Mouse (Mus musculus) hindbrain, embryonic 10.5 days (tissue): ENCODE results near the gene Slc1a3. TPM values are rescaled to one million over a fixed set of nuclear protein-coding genes. Genes with fewer than 3 reads are reported as not detected.
"Not testable (repeated sequence)": the region's sequence is repeated elsewhere in the genome, so short reads cannot be mapped to it uniquely, and the experiment has no call there.

Experiments used
- DNase-seq: peaks from one replicate; pipeline ENCODE4 v3.0.0-alpha.2; 2017; ENCODE audit warnings: low spot score
- H3K27ac ChIP-seq: fragments of 300-500 bp; sonication (generic); 2 replicates; pipeline ENCODE4 v1.5.1; 2016; ENCODE audit warnings: mild to moderate bottlenecking, moderate library complexity
- H3K27me3 ChIP-seq: fragments of 300-500 bp; sonication (generic); 2 replicates; pipeline ENCODE4 v1.6.1; 2016; ENCODE audit warnings: mild to moderate bottlenecking; ENCODE audit not compliant: poor library complexity, insufficient read depth, severe bottlenecking
- H3K36me3 ChIP-seq: fragments of 300-500 bp; sonication (generic); 2 replicates; pipeline ENCODE4 v1.6.1; 2016; ENCODE audit warnings: mild to moderate bottlenecking, moderate library complexity
- H3K4me1 ChIP-seq: fragments of 300-500 bp; sonication (generic); replicated peaks from 2 replicates; pipeline ENCODE4 v1.6.1; 2016; ENCODE audit warnings: mild to moderate bottlenecking
- H3K4me3 ChIP-seq: fragments of 300-500 bp; sonication (generic); 2 replicates; pipeline ENCODE4 v1.5.1; 2016; ENCODE audit warnings: mild to moderate bottlenecking, moderate library complexity
- H3K9me3 ChIP-seq: fragments of 300-500 bp; sonication (generic); 2 replicates; pipeline ENCODE4 v1.6.1; 2016; ENCODE audit warnings: mild to moderate bottlenecking, moderate library complexity
- WGBS: fragments of 180-500 bp; shearing (Covaris S2); methylation state at CpG from one replicate; pipeline ENCODE4 v1.1.7; 2016; 5-methylcytosine and 5-hydroxymethylcytosine counted together
- polyA plus RNA-seq: library from polyadenylated mRNA; unstranded; fragments of >200 nt; fragmentation: Nextera tagmentation; extraction: Ambion mirVana; gene quantifications from 2 replicates; pipeline ENCODE4 v1.2.1, GENCODE M21; 2016

Slc1a3 gene
- polyA plus RNA-seq, 1 experiment from 2014 or later, result 26.1 TPM

- no peaks in the 10 kb centered on the region for H3K9me3 ChIP-seq
- 96% methylated on average over 3 of the region's 3 CpGs for WGBS
Observed at GRCm38 (mm10) chr15:8721746-8722145, 11.2 kb upstream of the Slc1a3 start.

GRCm38 (mm10) chr15:8721005-8721404 lies 10.4 kb upstream of the Slc1a3 start:
- no peak for DNase-seq
- Histone ChIP-seq H3K36me3 (no peaks in the 10 kb centered on the region), H3K9me3 (no peaks in the 10 kb centered on the region), H3K27me3 (no peaks in the 10 kb centered on the region), H3K4me3 (no peak overlapping the region), H3K4me1 (peaks cover 16% of the 10 kb centered on the region), H3K27ac (no peak overlapping the region)
- 12% methylated on average over 3 of the region's 3 CpGs for WGBS

More at GRCm38 (mm10) chr15:8721746-8722145, 11.2 kb upstream of the Slc1a3 start:
- no peak for DNase-seq
- Histone ChIP-seq H3K27me3 (no peaks in the 10 kb centered on the region), H3K4me1 (peaks cover 9% of the 10 kb centered on the region; the same call in 1 of the 2 replicates), H3K4me3 (no peak overlapping the region), H3K36me3 (no peaks in the 10 kb centered on the region), H3K27ac (no peak overlapping the region)

GRCm38 (mm10) chr15:8718496-8718895 lies 7.9 kb upstream of the Slc1a3 start:
- peaks cover 19% of the 10 kb centered on the region for H3K4me1 ChIP-seq
- WGBS, result 81% methylated on average over 3 of the region's 3 CpGs
- no peak overlapping the region for H3K27ac ChIP-seq
- no peaks in the 10 kb centered on the region for H3K36me3 ChIP-seq
- no peaks in the 10 kb centered on the region for H3K27me3 ChIP-seq
- no peak overlapping the region for H3K4me3 ChIP-seq
- H3K9me3 ChIP-seq, result no peaks in the 10 kb centered on the region
- no peak for DNase-seq

- Histone ChIP-seq H3K27ac (0 out of 2 replicates have a peak overlapping the region, but pooled peaks have one; percentile 59), H3K4me3 (0 out of 2 replicates have a peak overlapping the region, but pooled peaks have one; percentile 29), H3K9me3 (no peaks in the 10 kb centered on the region), H3K27me3 (peaks cover under 1% of the 10 kb centered on the region; the same call in 1 of the 2 replicates), H3K36me3 (no peaks in the 10 kb centered on the region), H3K4me1 (peaks cover 19% of the 10 kb centered on the region)
- 41% methylated on average over 6 of the region's 6 CpGs for WGBS
- no peak for DNase-seq
Observed at GRCm38 (mm10) chr15:8717021-8717571, 6.5 kb upstream of the Slc1a3 start.

GRCm38 (mm10) chr15:8716330-8716964 lies 5.9 kb upstream of the Slc1a3 start:
- peaks cover 19% of the 10 kb centered on the region for H3K4me1 ChIP-seq
- no peaks in the 10 kb centered on the region for H3K36me3 ChIP-seq
- DNase-seq, result peak; percentile 20
- H3K4me3 ChIP-seq, result peak overlapping the region; percentile 29
- H3K27ac ChIP-seq, result peak overlapping the region; percentile 59; the same call in 1 of the 2 replicates
- H3K9me3 ChIP-seq, result no peaks in the 10 kb centered on the region
- peaks cover 4% of the 10 kb centered on the region; the same call in 1 of the 2 replicates for H3K27me3 ChIP-seq
- 15% methylated on average over 12 of the region's 12 CpGs for WGBS

- no peak for DNase-seq
- Histone ChIP-seq H3K27ac (no peak overlapping the region), H3K27me3 (peaks cover 8% of the 10 kb centered on the region; the same call in 1 of the 2 replicates), H3K4me3 (no peak overlapping the region), H3K36me3 (no peaks in the 10 kb centered on the region), H3K9me3 (no peaks in the 10 kb centered on the region), H3K4me1 (peaks cover 20% of the 10 kb centered on the region)
Observed at GRCm38 (mm10) chr15:8715666-8716065, 5.1 kb upstream of the Slc1a3 start.

- Histone ChIP-seq H3K27me3 (peaks cover 17% of the 10 kb centered on the region), H3K27ac (no peak overlapping the region), H3K9me3 (no peaks in the 10 kb centered on the region), H3K4me1 (peaks cover 27% of the 10 kb centered on the region), H3K4me3 (no peak overlapping the region), H3K36me3 (no peaks in the 10 kb centered on the region)
- no peak for DNase-seq
- WGBS, result 82% methylated on average over 2 of the region's 2 CpGs
Observed at GRCm38 (mm10) chr15:8712433-8712984, 1.9 kb upstream of the Slc1a3 start.

GRCm38 (mm10) chr15:8711630-8712310 lies 1.2 kb upstream of the Slc1a3 start:
- Histone ChIP-seq H3K27me3 (peaks cover 17% of the 10 kb centered on the region), H3K4me3 (no peak overlapping the region), H3K9me3 (no peaks in the 10 kb centered on the region), H3K27ac (no peak overlapping the region), H3K4me1 (peaks cover 21% of the 10 kb centered on the region), H3K36me3 (0 out of 2 replicates have a peak, but pooled peaks cover 2% of the 10 kb centered on the region)
- WGBS, result 74% methylated on average over 9 of the region's 9 CpGs
- DNase-seq, result no peak

- H3K9me3 ChIP-seq, result no peaks in the 10 kb centered on the region
- peaks cover 17% of the 10 kb centered on the region for H3K27me3 ChIP-seq
- peak; percentile 42 for DNase-seq
- peaks cover 10% of the 10 kb centered on the region for H3K4me1 ChIP-seq
- H3K36me3 ChIP-seq, result 0 out of 2 replicates have a peak, but pooled peaks cover 12% of the 10 kb centered on the region
- H3K4me3 ChIP-seq, result peak overlapping the region; percentile 71
- peak overlapping the region; percentile 88 for H3K27ac ChIP-seq
- WGBS, result 3% methylated on average over 11 of the region's 11 CpGs
Observed at GRCm38 (mm10) chr15:8709578-8709977, 986 bp downstream of the Slc1a3 start.

- WGBS, result 90% methylated on average over 5 of the region's 5 CpGs
- H3K27ac ChIP-seq, result no peak overlapping the region
- 0 out of 2 replicates have a peak, but pooled peaks cover 15% of the 10 kb centered on the region for H3K36me3 ChIP-seq
- DNase-seq, result no peak
- H3K4me1 ChIP-seq, result peaks cover 10% of the 10 kb centered on the region
- H3K9me3 ChIP-seq, result no peaks in the 10 kb centered on the region
- H3K4me3 ChIP-seq, result no peak overlapping the region
- H3K27me3 ChIP-seq, result peaks cover 15% of the 10 kb centered on the region
Observed at GRCm38 (mm10) chr15:8706613-8707012, 4.0 kb downstream of the Slc1a3 start.

- Histone ChIP-seq H3K9me3 (no peaks in the 10 kb centered on the region), H3K27ac (no peak overlapping the region), H3K4me1 (peaks cover 13% of the 10 kb centered on the region), H3K27me3 (peaks cover 10% of the 10 kb centered on the region), H3K36me3 (0 out of 2 replicates have a peak, but pooled peaks cover 15% of the 10 kb centered on the region), H3K4me3 (no peak overlapping the region)
- no peak for DNase-seq
- WGBS, result 83% methylated on average over 4 of the region's 4 CpGs
Observed at GRCm38 (mm10) chr15:8706178-8706577, 4.4 kb downstream of the Slc1a3 start.

GRCm38 (mm10) chr15:8705560-8705959 lies 5.0 kb downstream of the Slc1a3 start:
- H3K9me3 ChIP-seq, H3K27me3 ChIP-seq, H3K4me3 ChIP-seq, H3K4me1 ChIP-seq, DNase-seq, H3K27ac ChIP-seq: not testable (repeated sequence)
- WGBS, result 92% methylated on average over 1 of the region's 1 CpGs
- 0 out of 2 replicates have a peak, but pooled peaks cover 15% of the 10 kb centered on the region for H3K36me3 ChIP-seq
